Comparison of ENCODE assay signal across 9 mouse cellular contexts in the genomic region with DNA sequence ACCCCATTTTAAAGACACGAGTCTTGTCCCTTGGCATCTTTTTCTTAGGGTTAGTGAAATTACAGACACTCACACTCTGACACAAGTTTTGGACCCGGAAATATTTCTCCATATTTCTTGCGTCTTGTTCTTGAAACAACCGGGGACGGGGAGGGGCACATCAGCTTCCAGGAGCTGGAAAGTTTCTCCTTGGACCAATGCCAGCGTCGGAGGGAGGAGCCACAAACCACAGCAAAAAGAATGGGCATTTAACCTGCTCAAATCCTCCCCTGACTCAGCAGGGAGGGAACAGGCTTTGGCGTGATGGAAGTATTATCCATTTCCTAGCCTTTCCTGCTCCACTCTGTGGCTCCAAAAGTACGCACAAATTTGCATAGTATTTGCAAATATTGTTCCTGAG. TPM values are rescaled to one million over a fixed set of nuclear protein-coding genes. Genes with fewer than 3 reads are reported as not detected.
DNase-seq lines count a peak whose midpoint lies in the region; ATAC-seq and TF ChIP-seq lines count a peak whose summit lies in the region.
"Had no signal": no experiment of that assay in that cellular context is flagged by ENCODE, and none has a peak within 500 bp of the region (broad histone marks: within the 10 kb centered on the region; RNA-seq: fewer than 3 reads in every experiment).

No protein-coding gene starts in this region.

- peak; percentile 30 to 33 for DNase-seq in heart, adult 2 months
- DNase-seq in MN1 (ENCODE audit: low spot score) = peak; percentile 58
- DNase-seq in heart, adult 8-10 months (ENCODE audit: low spot score) = peak; percentile 4
- DNase-seq in Muller cell, postnatal 12 days (ENCODE audit: inconsistent ontology term) = no peak
- no peak for DNase-seq in neural tube, embryonic 10.5 days (ENCODE audit: extremely low spot score, low spot score)

- no peaks in the 10 kb centered on the region for H3K27me3 ChIP-seq in heart, adult 2 months (ENCODE audit: control insufficient read depth, insufficient read depth, low read length)
- no peaks in the 10 kb centered on the region for H3K27me3 ChIP-seq in heart, embryonic 11.5 days (ENCODE audit: control insufficient read depth, insufficient read depth, low read length)
- no peaks in the 10 kb centered on the region for H3K27me3 ChIP-seq in lung, embryonic 16.5 days (ENCODE audit: control insufficient read depth, insufficient read depth, low read depth, low read length)
- H3K27me3 ChIP-seq: neural tube, embryonic 12.5 days had no signal

- TF ChIP-seq EP300 in heart, adult 2 months (IDR thresholded peaks at IDR 0.05; ENCODE audit: insufficient read depth, low read depth, low read length) = no peak

- H3K4me2 ChIP-seq in heart, embryonic 11.5 days = no peak overlapping the region
- H3K4me2 ChIP-seq in lung, embryonic 16.5 days (ENCODE audit: low read depth, low read length) = peak overlapping the region; percentile 24; the same call in 1 of the 2 replicates
- H3K4me2 ChIP-seq: neural tube, embryonic 12.5 days had no signal

- ATAC-seq in heart, embryonic 11.5 days (replicated peaks; ENCODE audit: insufficient number of reproducible peaks, low FRiP score, low TSS enrichment) = no peak
- ATAC-seq in lung, embryonic 16.5 days (ENCODE audit: low read depth) = peak; percentile 13; the same call in 1 of the 2 replicates
- ATAC-seq in inflammation-experienced regulatory T-cells, adult 6 months = no peak

- H3K4me1 ChIP-seq in heart, adult 2 months (ENCODE audit: control insufficient read depth, insufficient read depth, low read length) = peaks cover 1% of the 10 kb centered on the region
- peaks cover 16% of the 10 kb centered on the region for H3K4me1 ChIP-seq in heart, embryonic 11.5 days (ENCODE audit: control insufficient read depth, insufficient read depth, low read length)
- peaks cover 25% of the 10 kb centered on the region for H3K4me1 ChIP-seq in lung, embryonic 16.5 days (replicated peaks; ENCODE audit: control insufficient read depth, insufficient read depth, low read length)
- H3K4me1 ChIP-seq: neural tube, embryonic 12.5 days had no signal

- H3K27ac ChIP-seq in heart, adult 2 months = no peak overlapping the region
- no peak overlapping the region for H3K27ac ChIP-seq in heart, embryonic 11.5 days (ENCODE audit: low read depth, low read length)
- H3K27ac ChIP-seq in lung, embryonic 16.5 days (ENCODE audit: low read length) = no peak overlapping the region
- H3K27ac ChIP-seq: neural tube, embryonic 12.5 days had no signal

- no peak for TF ChIP-seq CTCF in heart, adult 2 months (IDR thresholded peaks at IDR 0.05)

- intact Hi-C loops in heart, adult 2 months (cut with DNase I) = no loop called here

- H3K36me3 ChIP-seq in heart, adult 2 months (ENCODE audit: control insufficient read depth, insufficient read depth, low read length) = no peaks in the 10 kb centered on the region
- no peaks in the 10 kb centered on the region for H3K36me3 ChIP-seq in heart, embryonic 11.5 days (ENCODE audit: control insufficient read depth, insufficient read depth, low read length)
- no peaks in the 10 kb centered on the region for H3K36me3 ChIP-seq in lung, embryonic 16.5 days (ENCODE audit: control insufficient read depth, insufficient read depth, low read length)
- H3K36me3 ChIP-seq: neural tube, embryonic 12.5 days had no signal

- H3K4me3 ChIP-seq in heart, adult 2 months = no peak overlapping the region
- H3K4me3 ChIP-seq in heart, embryonic 11.5 days (ENCODE audit: low read depth, low read length) = no peak overlapping the region
- H3K4me3 ChIP-seq in lung, embryonic 16.5 days (ENCODE audit: low read length) = no peak overlapping the region
- H3K4me3 ChIP-seq: neural tube, embryonic 12.5 days had no signal

- no peak overlapping the region for H3K9ac ChIP-seq in heart, adult 2 months (ENCODE audit: low read depth, low read length)
- no peak overlapping the region for H3K9ac ChIP-seq in heart, embryonic 11.5 days (ENCODE audit: low read depth, low read length)
- H3K9ac ChIP-seq in lung, embryonic 16.5 days (ENCODE audit: low read length) = no peak overlapping the region
- H3K9ac ChIP-seq: neural tube, embryonic 12.5 days had no signal

- no peaks in the 10 kb centered on the region for H3K79me2 ChIP-seq in heart, adult 2 months (replicated peaks; ENCODE audit: control insufficient read depth, insufficient read depth, low read length)

- TF ChIP-seq POLR2A in heart, adult 2 months (IDR thresholded peaks at IDR 0.05; ENCODE audit: insufficient read depth, low read depth, low read length) = no peak

- 29% methylated on average over 9 of the region's 9 CpGs for WGBS in heart, adult 2 months
- WGBS in heart, embryonic 11.5 days (ENCODE audit: insufficient replicate concordance) = 43% methylated on average over 9 of the region's 9 CpGs
- WGBS in lung, embryonic 16.5 days = 19% methylated on average over 9 of the region's 9 CpGs

- H3K9me3 ChIP-seq in heart, embryonic 11.5 days (replicated peaks; ENCODE audit: control insufficient read depth, low read length) = no peaks in the 10 kb centered on the region
- H3K9me3 ChIP-seq in lung, embryonic 16.5 days (ENCODE audit: control insufficient read depth, low read length) = no peaks in the 10 kb centered on the region
- H3K9me3 ChIP-seq: neural tube, embryonic 12.5 days had no signal

RNA-seq across cellular contexts. Expression of gene Susd1, which starts 19.5 kb away (rescaled TPM):
- total RNA-seq in heart, adult 2 months (2021) = 1 to 10 TPM; 1.5 to 1.6 TPM
- polyA plus RNA-seq in heart, adult 2 months (2012; rRNA removed) = 2.3 and 3.4 TPM in 2 replicates
- 5.4 and 7.0 TPM in 2 replicates for polyA plus RNA-seq in heart, embryonic 11.5 days (2014; fragmentation: Nextera tagmentation; extraction: Ambion mirVana)
- 1 to 10 TPM in 1 of 4 experiments, under 1 TPM in 3; 0.31 to 2.2 (median 0.83) TPM for total RNA-seq in heart, adult 8-10 months (2022)
- 8.6 and 9.9 TPM in 2 replicates for polyA plus RNA-seq in lung, embryonic 16.5 days (2015; fragmentation: Nextera tagmentation; extraction: Ambion mirVana)
- polyA plus RNA-seq in inflammation-experienced regulatory T-cells, adult 6 months (2017; shearing (Covaris generic)) = 1 to 10 TPM in 1 of 3 experiments, under 1 TPM in 1, not detected in 1; 0.82 to 1.3 TPM

Comparison
In these comparisons a context has a peak if more than half of its experiments do, and no peak if none do; other contexts are left out.
1. DNase-seq: peak in heart, adult 2 months (2 of 2), MN1 (single experiment) and heart, adult 8-10 months (single experiment); none in Muller cell, postnatal 12 days (single experiment) and neural tube, embryonic 10.5 days (single experiment).